Mouse (Mus musculus) forebrain, embryonic 11.5 days (tissue): ENCODE measurements at regions not wholly inside any gene's neighbourhood (a gene's known extent, or its start where the extent isn't known, plus 50 kb on each side); places are given as distances from the start of the nearest gene placed in this dataset.

ENCODE experiments used
- ATAC-seq: fragments of 200-750 bp; cut with Nextera tagmentation; replicated peaks from 2 replicates; pipeline ENCODE4 v1.8.0; 2017; ENCODE audit warnings: moderate TSS enrichment; ENCODE audit not compliant: low FRiP score
- DNase-seq: peaks from one replicate; pipeline ENCODE4 v3.0.0-alpha.2; 2017; ENCODE audit warnings: low spot score
- H3K27ac ChIP-seq: fragments of 300-500 bp; sonication (generic); 2 replicates; pipeline ENCODE4 v1.5.1; 2014; ENCODE audit warnings: low read depth, low read length
- H3K27me3 ChIP-seq: fragments of 300-500 bp; sonication (generic); 2 replicates; pipeline ENCODE4 v1.6.1; 2014; ENCODE audit warnings: mild to moderate bottlenecking, low read length, mixed read lengths; ENCODE audit not compliant: control insufficient read depth, insufficient read depth
- H3K36me3 ChIP-seq: fragments of 300-500 bp; sonication (generic); 2 replicates; pipeline ENCODE4 v1.6.1; 2014; ENCODE audit warnings: mild to moderate bottlenecking, low read length, moderate library complexity, mixed read lengths; ENCODE audit not compliant: control insufficient read depth, insufficient read depth
- H3K4me1 ChIP-seq: fragments of 300-500 bp; sonication (generic); replicated peaks from 2 replicates; pipeline ENCODE4 v1.6.1; 2014; ENCODE audit warnings: low read length, mixed read lengths; ENCODE audit not compliant: control insufficient read depth, insufficient read depth
- H3K4me2 ChIP-seq: fragments of 300-500 bp; sonication (generic); 2 replicates; pipeline ENCODE4 v1.6.1; 2014; ENCODE audit warnings: low read depth, mild to moderate bottlenecking, low read length, moderate library complexity, mixed read lengths; ENCODE audit not compliant: severe bottlenecking
- H3K4me3 ChIP-seq: fragments of 300-500 bp; sonication (generic); 2 replicates; pipeline ENCODE4 v1.5.1; 2014; ENCODE audit warnings: low read depth, low read length
- H3K9ac ChIP-seq: fragments of 300-500 bp; sonication (generic); 2 replicates; pipeline ENCODE4 v1.6.1; 2014; ENCODE audit warnings: low read length
- H3K9me3 ChIP-seq: fragments of 300-500 bp; sonication (generic); 2 replicates; pipeline ENCODE4 v1.6.1; 2016; ENCODE audit warnings: low read length, mixed read lengths; ENCODE audit not compliant: control insufficient read depth
- WGBS: fragments of 180-500 bp; shearing (Covaris S2); extraction: QIAGEN DNeasy Blood & Tissue Kit; methylation state at CpG from one replicate; pipeline ENCODE4 v1.1.7; 2014; 5-methylcytosine and 5-hydroxymethylcytosine counted together

- DNase-seq (no peak), ATAC-seq (no peak)
- Histone ChIP-seq H3K27me3 (no peaks in the 10 kb centered on the region), H3K9me3 (no peaks in the 10 kb centered on the region), H3K4me3 (no peak overlapping the region), H3K4me1 (no peaks in the 10 kb centered on the region), H3K27ac (no peak overlapping the region), H3K9ac (no peak overlapping the region), H3K36me3 (no peaks in the 10 kb centered on the region), H3K4me2 (no peak overlapping the region)
- WGBS: 78% methylated on average over 3 of the region's 3 CpGs
Measured at GRCm38 (mm10) chr19:35639945-35640344, 417.4 kb downstream of the Htr7 start.

- WGBS: 76% methylated on average over 2 of the region's 2 CpGs
- H3K4me3 ChIP-seq: no peak overlapping the region
Measured at GRCm38 (mm10) chr19:35621771-35622170, 435.5 kb downstream of the Htr7 start.

GRCm38 (mm10) chr19:35595384-35595783 is 461.9 kb downstream of the Htr7 start:
- no peak for DNase-seq
- H3K36me3 ChIP-seq: no peaks in the 10 kb centered on the region
- H3K27me3 ChIP-seq: no peaks in the 10 kb centered on the region
- ATAC-seq: no peak
- no peak overlapping the region for H3K4me3 ChIP-seq
- H3K27ac ChIP-seq: no peak overlapping the region
- no peak overlapping the region for H3K4me2 ChIP-seq
- no peak overlapping the region for H3K9ac ChIP-seq
- no peaks in the 10 kb centered on the region for H3K4me1 ChIP-seq
- no peaks in the 10 kb centered on the region for H3K9me3 ChIP-seq

More at GRCm38 (mm10) chr19:35621771-35622170, 435.5 kb downstream of the Htr7 start:
- Histone ChIP-seq H3K4me2 (no peak overlapping the region), H3K4me1 (no peaks in the 10 kb centered on the region), H3K9me3 (no peaks in the 10 kb centered on the region), H3K9ac (no peak overlapping the region), H3K36me3 (no peaks in the 10 kb centered on the region), H3K27me3 (no peaks in the 10 kb centered on the region), H3K27ac (no peak overlapping the region)
- no peak for DNase-seq
- no peak for ATAC-seq

GRCm38 (mm10) chr19:35575979-35576378 is 481.3 kb downstream of the Htr7 start:
- DNase-seq (no peak), ATAC-seq (no peak)
- Histone ChIP-seq H3K4me3 (no peak overlapping the region), H3K27me3 (no peaks in the 10 kb centered on the region), H3K4me2 (no peak overlapping the region), H3K9ac (no peak overlapping the region), H3K36me3 (no peaks in the 10 kb centered on the region), H3K4me1 (no peaks in the 10 kb centered on the region), H3K27ac (no peak overlapping the region), H3K9me3 (no peaks in the 10 kb centered on the region)
- WGBS: 82% methylated on average over 3 of the region's 3 CpGs

- Histone ChIP-seq H3K4me2 (no peak overlapping the region), H3K27ac (no peak overlapping the region), H3K27me3 (no peaks in the 10 kb centered on the region), H3K36me3 (no peaks in the 10 kb centered on the region), H3K9ac (no peak overlapping the region), H3K9me3 (no peaks in the 10 kb centered on the region), H3K4me3 (no peak overlapping the region), H3K4me1 (no peaks in the 10 kb centered on the region)
- DNase-seq: no peak
- ATAC-seq: no peak
- 91% methylated on average over 3 of the region's 3 CpGs for WGBS
Measured at GRCm38 (mm10) chr19:35549381-35549780, 507.9 kb downstream of the Htr7 start.

- ATAC-seq (0 out of 2 replicates have a peak, but pooled peaks have one; percentile 42), DNase-seq (no peak)
- H3K27ac ChIP-seq: no peak overlapping the region
- H3K4me2 ChIP-seq: no peak overlapping the region
- no peaks in the 10 kb centered on the region for H3K9me3 ChIP-seq
- WGBS: 47% methylated on average over 1 of the region's 2 CpGs
- H3K4me3 ChIP-seq: no peak overlapping the region
- H3K36me3 ChIP-seq: no peaks in the 10 kb centered on the region
- H3K4me1 ChIP-seq: no peaks in the 10 kb centered on the region
- no peak overlapping the region for H3K9ac ChIP-seq
- no peaks in the 10 kb centered on the region for H3K27me3 ChIP-seq
Measured at GRCm38 (mm10) chr19:35536816-35537215, 520.5 kb downstream of the Htr7 start.

- Histone ChIP-seq H3K27ac (no peak overlapping the region), H3K9me3 (no peaks in the 10 kb centered on the region), H3K4me3 (no peak overlapping the region), H3K36me3 (no peaks in the 10 kb centered on the region), H3K9ac (no peak overlapping the region), H3K4me2 (no peak overlapping the region), H3K27me3 (no peaks in the 10 kb centered on the region), H3K4me1 (no peaks in the 10 kb centered on the region)
- 70% methylated on average over 1 of the region's 1 CpGs for WGBS
- DNase-seq (no peak), ATAC-seq (no peak)
Measured at GRCm38 (mm10) chr19:35529276-35529675, 528.0 kb downstream of the Htr7 start.

- Histone ChIP-seq H3K9ac (no peak overlapping the region), H3K36me3 (no peaks in the 10 kb centered on the region), H3K4me2 (no peak overlapping the region), H3K27me3 (no peaks in the 10 kb centered on the region), H3K27ac (no peak overlapping the region), H3K9me3 (no peaks in the 10 kb centered on the region), H3K4me1 (no peaks in the 10 kb centered on the region), H3K4me3 (no peak overlapping the region)
- WGBS: 70% methylated on average over 4 of the region's 4 CpGs
- ATAC-seq: no peak
- no peak for DNase-seq
Measured at GRCm38 (mm10) chr19:35493721-35494120, 563.6 kb downstream of the Htr7 start.

GRCm38 (mm10) chr19:35491354-35491753 is 566.0 kb downstream of the Htr7 start:
- 88% methylated on average over 8 of the region's 8 CpGs for WGBS
- Histone ChIP-seq H3K4me2 (no peak overlapping the region), H3K4me1 (no peaks in the 10 kb centered on the region), H3K27me3 (no peaks in the 10 kb centered on the region), H3K36me3 (no peaks in the 10 kb centered on the region), H3K27ac (no peak overlapping the region), H3K4me3 (no peak overlapping the region), H3K9me3 (no peaks in the 10 kb centered on the region), H3K9ac (no peak overlapping the region)
- ATAC-seq (no peak), DNase-seq (no peak)
